Mouse (Mus musculus): Measurements from ENCODE around the gene Calcrl. TPM values are rescaled to one million over a fixed set of nuclear protein-coding genes. Genes with fewer than 3 reads are reported as not detected.

Gene Calcrl
- 45.9 and 47.0 TPM in 2 replicates for polyA plus RNA-seq (2015; fragmentation: Nextera tagmentation; extraction: Ambion mirVana)

- WGBS, result under 1% methylated on average over 10 of the region's 10 CpGs
- H3K4me3 ChIP-seq (replicated peaks; ENCODE audit: low read length), result peak within 1 kb of the TSS; percentile 58
- H3K4me1 ChIP-seq (ENCODE audit: control insufficient read depth, insufficient read depth, low read length), result no peaks in the 10 kb centered on the region
- H3K27me3 ChIP-seq (ENCODE audit: control insufficient read depth, insufficient read depth, low read length), result no peaks in the 10 kb centered on the region
- peak within 1 kb of the TSS; percentile 93 for H3K27ac ChIP-seq (ENCODE audit: low read length)
- ATAC-seq (ENCODE audit: insufficient read depth, low FRiP score), result peak; percentile 93
- peak within 1 kb of the TSS; percentile 65 for H3K4me2 ChIP-seq (ENCODE audit: low read depth, low read length)
- H3K9ac ChIP-seq (ENCODE audit: low read length), result peak within 1 kb of the TSS; percentile 66
- H3K9me3 ChIP-seq (replicated peaks; ENCODE audit: control insufficient read depth, low read length), result no peaks in the 10 kb centered on the region
- no peaks in the 10 kb centered on the region for H3K36me3 ChIP-seq (ENCODE audit: control insufficient read depth, insufficient read depth, low read length)
These were observed at the start of gene Calcrl for GRCm38 (mm10) chr2:84425138-84425537. Calcrl (minus strand) TSS chr2:84425411.

- Histone ChIP-seq H3K27me3 (ENCODE audit: control insufficient read depth, insufficient read depth, low read length) (no peaks in the 10 kb centered on the region), H3K27ac (ENCODE audit: low read length) (no peak overlapping the region), H3K9me3 (replicated peaks; ENCODE audit: control insufficient read depth, low read length) (no peaks in the 10 kb centered on the region), H3K4me2 (ENCODE audit: low read depth, low read length) (no peak overlapping the region), H3K9ac (ENCODE audit: low read length) (peak overlapping the region; percentile 31; the same call in 1 of the 2 replicates), H3K4me3 (replicated peaks; ENCODE audit: low read length) (no peak overlapping the region), H3K4me1 (ENCODE audit: control insufficient read depth, insufficient read depth, low read length) (no peaks in the 10 kb centered on the region), H3K36me3 (ENCODE audit: control insufficient read depth, insufficient read depth, low read length) (no peaks in the 10 kb centered on the region)
- WGBS, result 14% methylated on average over 6 of the region's 6 CpGs
- ATAC-seq (ENCODE audit: insufficient read depth, low FRiP score), result no peak
These were observed 49.4 kb upstream of the Calcrl start for GRCm38 (mm10) chr2:84474651-84475050.

- Histone ChIP-seq H3K4me3 (replicated peaks; ENCODE audit: low read length) (no peak overlapping the region), H3K36me3 (ENCODE audit: control insufficient read depth, insufficient read depth, low read length) (0 out of 2 replicates have a peak, but pooled peaks cover 2% of the 10 kb centered on the region), H3K27ac (ENCODE audit: low read length) (no peak overlapping the region), H3K27me3 (ENCODE audit: control insufficient read depth, insufficient read depth, low read length) (no peaks in the 10 kb centered on the region), H3K9ac (ENCODE audit: low read length) (no peak overlapping the region), H3K4me2 (ENCODE audit: low read depth, low read length) (no peak overlapping the region), H3K4me1 (ENCODE audit: control insufficient read depth, insufficient read depth, low read length) (no peaks in the 10 kb centered on the region), H3K9me3 (replicated peaks; ENCODE audit: control insufficient read depth, low read length) (0 out of 2 replicates have a peak, but pooled peaks cover 2% of the 10 kb centered on the region)
- 75% methylated on average over 14 of the region's 14 CpGs for WGBS
- ATAC-seq (ENCODE audit: insufficient read depth, low FRiP score), result no peak
These were observed 48.8 kb upstream of the Calcrl start for GRCm38 (mm10) chr2:84473941-84474530.

- Histone ChIP-seq H3K4me1 (ENCODE audit: control insufficient read depth, insufficient read depth, low read length) (no peaks in the 10 kb centered on the region), H3K4me3 (replicated peaks; ENCODE audit: low read length) (no peak overlapping the region), H3K9ac (ENCODE audit: low read length) (no peak overlapping the region), H3K9me3 (replicated peaks; ENCODE audit: control insufficient read depth, low read length) (0 out of 2 replicates have a peak, but pooled peaks cover 3% of the 10 kb centered on the region), H3K36me3 (ENCODE audit: control insufficient read depth, insufficient read depth, low read length) (0 out of 2 replicates have a peak, but pooled peaks cover 5% of the 10 kb centered on the region), H3K27ac (ENCODE audit: low read length) (no peak overlapping the region), H3K27me3 (ENCODE audit: control insufficient read depth, insufficient read depth, low read length) (no peaks in the 10 kb centered on the region), H3K4me2 (ENCODE audit: low read depth, low read length) (no peak overlapping the region)
- ATAC-seq (ENCODE audit: insufficient read depth, low FRiP score), result no peak
- WGBS, result 82% methylated on average over 4 of the region's 4 CpGs
These were observed 42.2 kb upstream of the Calcrl start for GRCm38 (mm10) chr2:84467391-84467790.

DNA sequence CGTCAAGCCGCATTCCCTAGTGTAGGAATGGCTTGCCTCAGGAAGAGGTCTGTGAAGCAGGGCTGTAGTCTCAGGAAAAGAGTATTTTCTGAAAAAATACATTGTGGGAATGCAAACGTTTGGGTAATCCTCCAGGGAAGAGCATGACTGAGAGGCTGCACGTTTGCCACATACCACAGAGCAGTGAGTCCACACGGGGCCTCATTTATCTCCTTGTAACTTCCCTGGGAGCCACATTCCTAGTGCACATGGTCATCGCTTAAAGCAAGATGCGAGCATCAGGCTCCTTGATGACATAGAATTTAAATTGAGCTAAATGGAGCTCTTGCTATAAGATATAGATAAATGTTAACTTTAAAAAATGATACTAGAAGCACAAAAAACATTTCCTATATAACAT lies 39.7 kb upstream of the Calcrl start:
- no peaks in the 10 kb centered on the region for H3K4me1 ChIP-seq (ENCODE audit: control insufficient read depth, insufficient read depth, low read length)
- no peak overlapping the region for H3K4me3 ChIP-seq (replicated peaks; ENCODE audit: low read length)
- 25% methylated on average over 7 of the region's 7 CpGs for WGBS
- H3K27ac ChIP-seq (ENCODE audit: low read length), result no peak overlapping the region
- no peaks in the 10 kb centered on the region for H3K27me3 ChIP-seq (ENCODE audit: control insufficient read depth, insufficient read depth, low read length)
- no peak overlapping the region for H3K4me2 ChIP-seq (ENCODE audit: low read depth, low read length)
- H3K9me3 ChIP-seq (replicated peaks; ENCODE audit: control insufficient read depth, low read length), result 0 out of 2 replicates have a peak, but pooled peaks cover 3% of the 10 kb centered on the region
- no peak overlapping the region for H3K9ac ChIP-seq (ENCODE audit: low read length)
- H3K36me3 ChIP-seq (ENCODE audit: control insufficient read depth, insufficient read depth, low read length), result 0 out of 2 replicates have a peak, but pooled peaks cover 5% of the 10 kb centered on the region
- no peak for ATAC-seq (ENCODE audit: insufficient read depth, low FRiP score)

GRCm38 (mm10) chr2:84462411-84462810 lies 37.2 kb upstream of the Calcrl start:
- H3K9me3 ChIP-seq (replicated peaks; ENCODE audit: control insufficient read depth, low read length), result no peaks in the 10 kb centered on the region
- 88% methylated on average over 3 of the region's 3 CpGs for WGBS

DNA sequence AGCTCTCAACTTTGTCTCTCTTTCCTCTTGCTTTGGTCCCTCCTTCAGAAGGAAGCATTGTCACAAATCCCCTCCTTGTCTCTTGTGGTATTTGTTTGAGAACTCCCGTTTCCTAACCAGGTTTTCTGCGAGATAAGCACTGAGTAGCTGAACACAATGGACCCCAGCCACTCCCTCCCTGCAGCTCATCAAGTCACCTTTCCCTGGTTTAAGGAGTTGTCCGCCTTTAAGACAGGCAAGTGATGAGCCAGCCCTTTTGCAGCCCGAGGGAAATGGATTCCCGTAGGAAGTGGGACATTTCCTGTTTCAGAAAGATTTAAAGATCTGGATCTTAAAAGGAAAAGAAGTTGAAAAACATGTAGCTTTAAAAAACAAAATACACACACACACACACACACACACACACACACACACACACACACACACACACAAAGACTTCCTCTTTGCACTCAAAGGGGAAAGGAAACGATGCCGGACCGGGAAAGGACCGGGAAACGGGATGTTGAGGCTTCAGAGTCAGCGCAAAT lies 34.5 kb upstream of the Calcrl start:
- H3K9ac ChIP-seq (ENCODE audit: low read length), result no peak overlapping the region
- H3K9me3 ChIP-seq (replicated peaks; ENCODE audit: control insufficient read depth, low read length), result no peaks in the 10 kb centered on the region
- no peaks in the 10 kb centered on the region for H3K27me3 ChIP-seq (ENCODE audit: control insufficient read depth, insufficient read depth, low read length)
- no peaks in the 10 kb centered on the region for H3K4me1 ChIP-seq (ENCODE audit: control insufficient read depth, insufficient read depth, low read length)
- H3K27ac ChIP-seq (ENCODE audit: low read length), result no peak overlapping the region
- H3K4me2 ChIP-seq (ENCODE audit: low read depth, low read length), result peak overlapping the region; percentile 24; the same call in 1 of the 2 replicates
- H3K36me3 ChIP-seq (ENCODE audit: control insufficient read depth, insufficient read depth, low read length), result no peaks in the 10 kb centered on the region
- no peak for ATAC-seq (ENCODE audit: insufficient read depth, low FRiP score)
- 52% methylated on average over 11 of the region's 11 CpGs for WGBS
- no peak overlapping the region for H3K4me3 ChIP-seq (replicated peaks; ENCODE audit: low read length)

More at GRCm38 (mm10) chr2:84462411-84462810, 37.2 kb upstream of the Calcrl start:
- Histone ChIP-seq H3K4me2 (ENCODE audit: low read depth, low read length) (no peak overlapping the region), H3K4me3 (replicated peaks; ENCODE audit: low read length) (no peak overlapping the region), H3K27me3 (ENCODE audit: control insufficient read depth, insufficient read depth, low read length) (no peaks in the 10 kb centered on the region), H3K36me3 (ENCODE audit: control insufficient read depth, insufficient read depth, low read length) (no peaks in the 10 kb centered on the region), H3K4me1 (ENCODE audit: control insufficient read depth, insufficient read depth, low read length) (no peaks in the 10 kb centered on the region), H3K9ac (ENCODE audit: low read length) (no peak overlapping the region), H3K27ac (ENCODE audit: low read length) (no peak overlapping the region)
- no peak for ATAC-seq (ENCODE audit: insufficient read depth, low FRiP score)

- H3K4me3 ChIP-seq (replicated peaks; ENCODE audit: low read length), result no peak overlapping the region
- H3K9me3 ChIP-seq (replicated peaks; ENCODE audit: control insufficient read depth, low read length), result no peaks in the 10 kb centered on the region
- WGBS, result 72% methylated on average over 6 of the region's 6 CpGs
- H3K27me3 ChIP-seq (ENCODE audit: control insufficient read depth, insufficient read depth, low read length), result no peaks in the 10 kb centered on the region
- no peak overlapping the region for H3K4me2 ChIP-seq (ENCODE audit: low read depth, low read length)
- H3K9ac ChIP-seq (ENCODE audit: low read length), result no peak overlapping the region
- no peaks in the 10 kb centered on the region for H3K4me1 ChIP-seq (ENCODE audit: control insufficient read depth, insufficient read depth, low read length)
- no peak overlapping the region for H3K27ac ChIP-seq (ENCODE audit: low read length)
- no peaks in the 10 kb centered on the region for H3K36me3 ChIP-seq (ENCODE audit: control insufficient read depth, insufficient read depth, low read length)
- no peak for ATAC-seq (ENCODE audit: insufficient read depth, low FRiP score)
These were observed 32.0 kb upstream of the Calcrl start for GRCm38 (mm10) chr2:84457221-84457620.

DNA sequence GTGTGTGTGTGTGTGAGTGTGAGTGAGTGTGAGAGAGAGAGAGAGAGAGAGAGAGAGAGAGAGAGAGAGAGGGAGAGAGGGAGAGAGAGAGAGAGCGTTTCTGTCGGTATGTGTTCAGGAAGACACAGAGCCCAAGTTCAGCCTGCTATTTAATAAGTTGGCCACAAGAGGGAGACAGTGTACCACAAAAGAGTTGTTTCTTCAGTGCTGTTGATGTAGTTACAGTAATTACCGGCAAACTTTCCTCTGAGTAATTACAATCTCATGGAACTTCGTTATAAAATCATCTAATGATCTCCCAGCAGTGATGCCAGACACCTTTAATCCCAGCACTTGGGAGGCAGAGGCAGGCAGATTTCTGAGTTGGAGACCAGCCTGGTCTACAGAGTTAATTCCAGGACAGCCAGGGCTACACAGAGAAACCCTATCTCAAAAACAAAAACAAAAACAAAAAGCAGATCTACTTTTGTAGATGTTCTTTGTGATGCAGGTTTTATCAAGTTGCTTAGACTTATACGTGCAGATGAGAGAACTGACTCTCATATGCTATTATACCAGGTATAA lies 30.1 kb upstream of the Calcrl start:
- no peak overlapping the region for H3K27ac ChIP-seq (ENCODE audit: low read length)
- no peaks in the 10 kb centered on the region for H3K27me3 ChIP-seq (ENCODE audit: control insufficient read depth, insufficient read depth, low read length)
- no peaks in the 10 kb centered on the region for H3K4me1 ChIP-seq (ENCODE audit: control insufficient read depth, insufficient read depth, low read length)
- H3K4me3 ChIP-seq (replicated peaks; ENCODE audit: low read length), result no peak overlapping the region
- no peak overlapping the region for H3K4me2 ChIP-seq (ENCODE audit: low read depth, low read length)
- no peaks in the 10 kb centered on the region for H3K36me3 ChIP-seq (ENCODE audit: control insufficient read depth, insufficient read depth, low read length)
- no peak for ATAC-seq (ENCODE audit: insufficient read depth, low FRiP score)
- no peak overlapping the region for H3K9ac ChIP-seq (ENCODE audit: low read length)
- H3K9me3 ChIP-seq (replicated peaks; ENCODE audit: control insufficient read depth, low read length), result no peaks in the 10 kb centered on the region
- 8% methylated on average over 5 of the region's 5 CpGs for WGBS
